Mouse (Mus musculus): ENCODE measurements around the gene Zg16. TPM values are rescaled to one million over a fixed set of nuclear protein-coding genes. Genes with fewer than 3 reads are reported as not detected.
"Not testable (repeated sequence)": the region's sequence is repeated elsewhere in the genome, so short reads cannot be mapped to it uniquely, and the experiment has no call there.

The Zg16 gene
- not detected in 2 replicates for polyA plus RNA-seq (2012; ENCODE audit: insufficient read depth, insufficient read length, low replicate concordance, missing spikeins)

- H3K27ac ChIP-seq (ENCODE audit: insufficient read depth, low read depth, low read length); H3K4me3 ChIP-seq (ENCODE audit: insufficient read depth, low read depth, low read length); H3K4me1 ChIP-seq (ENCODE audit: control insufficient read depth, insufficient read depth, low read length): not testable (repeated sequence)
- WGBS, result 83% methylated on average over 6 of the region's 6 CpGs
These were observed at the start of gene Zg16 for GRCm38 (mm10) chr7:127087278-127088010. Gene Zg16, minus strand, starts transcription at chr7:127087328.

GRCm38 (mm10) chr7:127136181-127137071 is 49.3 kb upstream of the Zg16 start:
- Histone ChIP-seq H3K4me3 (ENCODE audit: insufficient read depth, low read depth, low read length) (no peak overlapping the region), H3K4me1 (ENCODE audit: control insufficient read depth, insufficient read depth, low read length) (no peaks in the 10 kb centered on the region), H3K27ac (ENCODE audit: insufficient read depth, low read depth, low read length) (no peak overlapping the region)
- WGBS, result 87% methylated on average over 22 of the region's 22 CpGs
- TF ChIP-seq POLR2A (IDR thresholded peaks at IDR 0.05; ENCODE audit: insufficient read depth, low read depth, low read length) (no peak), CTCF (IDR thresholded peaks at IDR 0.05; ENCODE audit: insufficient read depth, low read depth, low read length) (no peak)

GRCm38 (mm10) chr7:127134821-127135447 is 47.8 kb upstream of the Zg16 start:
- 84% methylated on average over 11 of the region's 11 CpGs for WGBS
- no peak for TF ChIP-seq POLR2A (IDR thresholded peaks at IDR 0.05; ENCODE audit: insufficient read depth, low read depth, low read length)
- no peak for TF ChIP-seq CTCF (IDR thresholded peaks at IDR 0.05; ENCODE audit: insufficient read depth, low read depth, low read length)
- Histone ChIP-seq H3K4me3 (ENCODE audit: insufficient read depth, low read depth, low read length) (no peak overlapping the region), H3K27ac (ENCODE audit: insufficient read depth, low read depth, low read length) (no peak overlapping the region), H3K4me1 (ENCODE audit: control insufficient read depth, insufficient read depth, low read length) (no peaks in the 10 kb centered on the region)

- WGBS, result 64% methylated on average over 5 of the region's 5 CpGs
- H3K27ac ChIP-seq (ENCODE audit: insufficient read depth, low read depth, low read length), result no peak overlapping the region
These were observed 46.0 kb upstream of the Zg16 start for GRCm38 (mm10) chr7:127133125-127133524.

GRCm38 (mm10) chr7:127129638-127130037 is 42.5 kb upstream of the Zg16 start:
- no peak overlapping the region for H3K27ac ChIP-seq (ENCODE audit: insufficient read depth, low read depth, low read length)
- no peak for TF ChIP-seq POLR2A (IDR thresholded peaks at IDR 0.05; ENCODE audit: insufficient read depth, low read depth, low read length)
- no peaks in the 10 kb centered on the region for H3K4me1 ChIP-seq (ENCODE audit: control insufficient read depth, insufficient read depth, low read length)
- 5% methylated on average over 4 of the region's 4 CpGs for WGBS
- H3K4me3 ChIP-seq (ENCODE audit: insufficient read depth, low read depth, low read length), result no peak overlapping the region

More at GRCm38 (mm10) chr7:127133125-127133524, 46.0 kb upstream of the Zg16 start:
- Histone ChIP-seq H3K4me3 (ENCODE audit: insufficient read depth, low read depth, low read length) (no peak overlapping the region), H3K4me1 (ENCODE audit: control insufficient read depth, insufficient read depth, low read length) (no peaks in the 10 kb centered on the region)
- TF ChIP-seq POLR2A (IDR thresholded peaks at IDR 0.05; ENCODE audit: insufficient read depth, low read depth, low read length) (no peak), CTCF (IDR thresholded peaks at IDR 0.05; ENCODE audit: insufficient read depth, low read depth, low read length) (no peak)

- no peak within 1 kb of the TSS for H3K4me3 ChIP-seq (ENCODE audit: insufficient read depth, low read depth, low read length)
- 31% methylated on average over 7 of the region's 7 CpGs for WGBS
These were observed 34.8 kb upstream of the Zg16 start, which contains the start of gene Qprt for GRCm38 (mm10) chr7:127121911-127122270. Gene Qprt, minus strand, starts transcription at chr7:127122226.

GRCm38 (mm10) chr7:127121061-127121910 is 34.2 kb upstream of the Zg16 start:
- 38% methylated on average over 21 of the region's 21 CpGs for WGBS
- Histone ChIP-seq H3K27ac (ENCODE audit: insufficient read depth, low read depth, low read length) (no peak overlapping the region), H3K4me3 (ENCODE audit: insufficient read depth, low read depth, low read length) (no peak overlapping the region), H3K4me1 (ENCODE audit: control insufficient read depth, insufficient read depth, low read length) (peaks cover 11% of the 10 kb centered on the region)
- TF ChIP-seq POLR2A (IDR thresholded peaks at IDR 0.05; ENCODE audit: insufficient read depth, low read depth, low read length), result no peak
- no peak for TF ChIP-seq CTCF (IDR thresholded peaks at IDR 0.05; ENCODE audit: insufficient read depth, low read depth, low read length)

More at GRCm38 (mm10) chr7:127121911-127122270, 34.8 kb upstream of the Zg16 start, which contains the start of gene Qprt:
- TF ChIP-seq CTCF (IDR thresholded peaks at IDR 0.05; ENCODE audit: insufficient read depth, low read depth, low read length) (no peak), POLR2A (IDR thresholded peaks at IDR 0.05; ENCODE audit: insufficient read depth, low read depth, low read length) (no peak)
- Histone ChIP-seq H3K27ac (ENCODE audit: insufficient read depth, low read depth, low read length) (no peak within 1 kb of the TSS), H3K4me1 (ENCODE audit: control insufficient read depth, insufficient read depth, low read length) (peaks cover 7% of the 10 kb centered on the region)

All from olfactory bulb, adult 2 months (tissue).